Mouse (Mus musculus) liver (tissue): ENCODE data around the gene Gm14214.

Source experiments
- DNase-seq: peaks from one replicate; pipeline ENCODE4 v3.0.0-alpha.2; 2020; ENCODE audit warnings: mixed read lengths

Gm14214 gene

DNA sequence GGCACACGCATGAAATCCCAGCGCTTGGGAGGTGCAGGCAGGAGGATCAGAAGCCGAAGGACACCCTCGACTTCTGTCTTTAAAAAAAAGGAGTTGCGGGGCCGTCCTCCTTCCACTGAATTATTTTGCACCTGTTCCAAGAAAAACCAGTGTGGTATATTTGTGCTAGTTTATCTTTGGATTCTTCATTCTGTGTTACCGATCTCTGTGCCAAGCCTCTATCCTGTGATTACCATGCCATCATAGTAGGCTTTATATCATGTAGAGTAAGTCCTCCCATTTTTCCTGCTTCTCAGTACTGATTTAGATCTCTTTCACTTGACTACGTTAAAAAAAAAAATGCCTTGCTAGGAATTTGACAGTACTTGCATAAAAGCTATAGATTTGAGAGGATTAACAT, 1.8 kb upstream of the Gm14214 start:
- no peak for DNase-seq

DNA sequence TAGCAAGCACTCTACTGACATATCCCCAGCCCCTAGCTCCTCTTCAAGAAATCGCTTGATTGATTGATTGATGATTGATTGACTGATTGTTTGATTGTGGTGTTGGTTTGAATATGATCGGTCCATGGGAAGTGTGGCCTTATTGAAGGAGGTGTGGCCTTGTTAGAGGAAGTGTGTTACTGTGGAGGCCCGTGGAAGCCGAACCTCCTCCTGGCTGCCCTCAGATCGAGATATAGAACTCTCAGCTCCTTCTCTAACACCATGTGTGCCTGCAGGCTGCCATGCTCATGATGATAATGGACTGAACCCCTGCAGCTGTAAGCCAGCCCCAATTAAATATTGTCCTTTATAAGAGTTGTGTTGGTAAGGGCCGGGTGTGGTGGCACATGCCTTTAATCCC, 2.8 kb downstream of the Gm14214 start:
- peak; percentile 32 for DNase-seq

GRCm38 (mm10) chr2:154765554-154766008, 4.2 kb downstream of the Gm14214 start:
- DNase-seq: peak; percentile 58

- DNase-seq: peak; percentile 80
Measured at GRCm38 (mm10) chr2:154764828-154765497, 4.9 kb downstream of the Gm14214 start.

DNA sequence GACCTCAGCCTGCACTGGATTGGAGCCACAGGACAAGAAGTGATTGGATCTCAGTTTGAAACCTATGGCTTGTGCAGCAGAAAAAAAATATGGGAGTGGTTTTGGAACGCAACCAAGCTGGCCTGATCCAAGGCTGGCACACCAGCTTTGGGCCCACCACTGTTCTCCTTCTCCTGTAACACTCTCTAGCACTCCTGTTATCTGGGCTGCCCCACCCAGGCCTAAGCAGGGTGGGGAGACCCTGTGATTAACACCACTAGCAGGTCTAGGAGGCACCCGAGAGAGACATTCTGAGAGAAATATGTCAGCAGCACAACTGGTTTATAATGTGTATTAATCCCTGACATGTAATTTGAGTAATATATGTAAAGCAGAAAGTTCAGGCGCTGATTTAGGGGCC, 6.6 kb downstream of the Gm14214 start:
- peak; percentile 78 for DNase-seq

- no peak for DNase-seq
Measured at GRCm38 (mm10) chr2:154758454-154758853, 11.4 kb downstream of the Gm14214 start.

- DNase-seq: no peak
Measured at GRCm38 (mm10) chr2:154757691-154758090, 12.1 kb downstream of the Gm14214 start.

GRCm38 (mm10) chr2:154755791-154756190, 14.0 kb downstream of the Gm14214 start:
- no peak for DNase-seq

DNA sequence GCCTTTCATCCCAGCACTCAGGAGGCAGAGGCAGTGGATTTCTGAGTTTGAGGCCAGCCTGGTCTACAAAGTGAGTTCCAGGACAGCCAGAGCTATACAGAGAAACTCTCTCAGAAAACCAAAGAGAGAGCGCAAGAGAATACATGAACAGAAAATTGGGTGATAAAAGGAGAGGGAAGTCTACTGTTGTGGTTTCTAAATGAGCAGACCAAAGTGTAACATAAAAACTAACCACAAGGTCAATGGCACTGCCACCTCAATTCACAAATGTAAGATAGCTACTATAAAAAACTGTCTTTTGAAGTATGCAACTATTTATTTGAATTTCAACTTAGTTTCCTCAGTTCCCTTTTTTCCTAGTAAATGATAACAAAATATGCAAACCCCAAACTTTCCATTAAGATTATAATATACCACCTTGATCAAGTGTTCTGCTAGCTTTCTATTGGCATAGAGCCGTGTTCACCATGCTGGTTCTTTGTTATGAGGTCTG, 15.7 kb downstream of the Gm14214 start:
- no peak for DNase-seq

GRCm38 (mm10) chr2:154751924-154752323, 17.9 kb downstream of the Gm14214 start:
- DNase-seq: peak; percentile 21

GRCm38 (mm10) chr2:154749046-154750036, 20.5 kb downstream of the Gm14214 start:
- no peak for DNase-seq

DNA sequence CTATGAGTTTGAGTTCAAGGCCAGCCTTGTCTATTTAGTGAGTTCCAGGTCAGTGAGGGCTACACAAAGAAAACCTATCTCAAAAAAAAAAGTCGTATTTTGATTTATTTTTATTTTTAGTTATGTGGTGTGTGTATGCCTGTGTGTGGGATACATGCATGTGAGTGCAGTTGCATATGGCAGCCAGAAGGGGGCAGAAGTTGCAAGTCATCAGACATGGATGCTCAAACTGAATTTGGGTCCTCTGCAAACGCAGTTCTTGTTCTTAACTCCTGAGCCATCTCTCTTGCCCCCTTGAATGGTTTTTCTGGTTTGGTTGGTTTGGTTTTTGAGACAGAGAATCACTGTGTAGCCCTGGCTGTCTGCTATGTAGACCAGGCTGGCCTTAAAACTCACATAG, 21.4 kb downstream of the Gm14214 start:
- DNase-seq: peak; percentile 20

DNA sequence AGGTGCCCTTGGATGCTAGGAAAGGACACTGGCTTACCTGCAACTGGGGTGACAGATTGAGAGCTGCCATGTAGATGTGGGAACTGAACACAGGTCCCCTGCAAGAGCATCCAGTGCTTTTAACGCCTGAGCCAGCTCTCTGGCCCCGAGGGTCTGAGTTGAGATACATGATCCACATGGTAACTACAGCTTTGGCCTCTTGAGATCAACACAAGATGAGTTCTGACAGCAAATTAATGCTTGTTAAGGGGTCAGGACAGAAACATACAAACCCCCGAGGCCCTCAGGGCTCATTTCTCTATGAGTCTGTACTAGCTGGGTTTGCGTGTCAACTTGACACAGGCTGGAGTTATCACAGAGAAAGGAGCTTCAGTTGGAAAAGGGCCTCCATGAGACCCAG, 25.9 kb downstream of the Gm14214 start:
- DNase-seq: no peak

DNA sequence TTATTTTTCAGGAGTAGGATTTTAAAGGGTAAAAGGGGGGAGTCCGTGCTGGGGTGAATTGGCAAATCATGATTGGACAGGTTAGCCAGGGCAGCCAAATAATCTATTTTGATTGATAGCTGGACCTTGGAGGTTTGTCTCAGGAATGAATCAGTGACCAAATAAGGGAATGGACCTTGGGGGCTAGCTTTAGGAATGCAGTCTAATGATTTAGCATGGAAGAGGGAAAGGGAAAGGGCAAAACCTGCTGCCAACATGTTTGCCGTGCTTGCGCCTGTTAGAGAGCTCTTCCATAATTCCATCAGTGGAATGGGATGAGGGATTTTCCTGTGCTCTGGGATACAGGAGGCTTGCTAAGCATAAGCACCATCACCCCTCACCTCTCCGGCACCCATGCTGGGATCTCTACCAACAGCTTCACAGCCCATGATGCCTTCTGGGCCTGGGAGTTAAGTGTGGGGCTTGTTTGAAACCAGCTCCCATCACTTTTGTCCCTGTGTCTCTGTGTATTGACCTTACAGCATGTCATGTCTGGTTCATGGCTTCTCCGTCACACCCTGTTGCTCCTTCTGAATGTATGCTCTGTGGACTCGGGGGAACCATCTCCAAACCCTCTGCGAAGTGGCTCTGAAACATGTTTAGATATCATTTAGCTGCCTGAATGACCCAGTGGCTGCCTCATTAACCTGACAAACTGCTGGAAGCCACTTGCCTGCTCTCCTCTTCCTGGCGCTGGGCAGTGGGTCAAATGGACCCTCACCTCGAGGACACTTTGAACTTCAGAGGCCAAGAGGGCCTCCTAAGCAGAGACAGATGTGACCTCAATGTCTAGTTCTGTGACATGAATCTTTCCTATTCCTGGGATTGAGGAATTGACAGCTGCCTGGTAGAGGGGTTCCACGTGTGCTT, 26.7 kb downstream of the Gm14214 start:
- DNase-seq: no peak

DNA sequence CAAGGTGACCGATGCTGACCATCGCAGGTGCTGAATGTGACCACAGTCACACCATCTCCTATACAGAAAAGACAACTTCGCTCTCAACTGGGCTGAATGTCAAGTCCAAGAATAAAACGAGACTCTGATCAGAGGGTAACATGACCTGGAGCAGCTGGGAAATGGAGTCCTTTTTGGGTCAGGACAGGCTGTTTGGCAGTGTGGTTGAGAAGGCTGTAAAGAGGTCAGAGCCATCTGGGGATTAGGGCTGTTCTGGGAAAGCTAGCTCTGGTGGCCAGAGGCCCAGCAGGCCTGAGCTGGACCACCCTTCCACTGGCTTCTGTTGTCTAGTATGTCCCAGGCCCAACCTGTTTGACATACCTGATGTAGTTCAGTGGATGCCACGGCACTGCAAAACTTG, 31.2 kb downstream of the Gm14214 start:
- DNase-seq: no peak

- DNase-seq: no peak
Measured at GRCm38 (mm10) chr2:154735986-154736385, 33.8 kb downstream of the Gm14214 start.

GRCm38 (mm10) chr2:154735416-154735815, 34.4 kb downstream of the Gm14214 start:
- DNase-seq: no peak

DNA sequence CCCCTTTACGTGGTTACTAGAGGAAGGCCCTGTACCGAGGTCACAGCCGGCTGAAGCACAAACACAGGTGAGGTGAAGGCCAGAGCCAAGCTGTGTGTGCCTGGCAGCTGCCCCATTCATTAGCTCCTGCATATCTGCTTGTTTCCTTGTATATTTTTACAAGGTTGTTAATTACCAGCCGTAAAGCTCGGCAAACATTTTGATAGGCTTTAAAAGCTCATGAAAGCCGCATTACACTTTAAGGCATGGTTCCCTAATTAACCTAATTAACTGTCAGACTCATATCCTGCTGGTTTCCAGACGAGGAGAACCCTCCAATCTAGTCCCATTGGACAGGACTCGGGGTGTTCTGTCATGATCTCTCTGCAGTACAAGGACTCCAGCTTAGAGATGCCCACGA, 34.9 kb downstream of the Gm14214 start:
- no peak for DNase-seq

GRCm38 (mm10) chr2:154732503-154733141, 37.2 kb downstream of the Gm14214 start:
- no peak for DNase-seq

DNA sequence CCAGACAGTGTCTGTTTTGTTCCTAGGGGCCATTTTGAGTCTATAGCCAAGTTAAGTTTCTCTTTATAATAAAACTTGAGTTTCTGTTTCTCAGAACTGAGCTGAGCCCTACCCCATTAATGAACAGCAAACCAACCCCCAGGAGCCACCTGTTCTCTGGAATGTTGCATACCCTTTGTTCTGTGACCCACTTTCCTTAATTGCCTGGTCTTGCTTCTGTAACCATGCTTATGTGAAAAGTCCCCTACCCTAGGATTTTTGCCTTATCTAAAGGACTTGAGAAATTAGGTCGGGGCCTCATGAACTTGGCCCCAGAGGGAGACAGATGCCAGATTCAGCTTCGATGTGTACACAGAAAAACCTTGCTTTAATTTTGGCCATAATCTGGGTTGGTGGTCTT, 37.9 kb downstream of the Gm14214 start:
- DNase-seq: no peak

DNA sequence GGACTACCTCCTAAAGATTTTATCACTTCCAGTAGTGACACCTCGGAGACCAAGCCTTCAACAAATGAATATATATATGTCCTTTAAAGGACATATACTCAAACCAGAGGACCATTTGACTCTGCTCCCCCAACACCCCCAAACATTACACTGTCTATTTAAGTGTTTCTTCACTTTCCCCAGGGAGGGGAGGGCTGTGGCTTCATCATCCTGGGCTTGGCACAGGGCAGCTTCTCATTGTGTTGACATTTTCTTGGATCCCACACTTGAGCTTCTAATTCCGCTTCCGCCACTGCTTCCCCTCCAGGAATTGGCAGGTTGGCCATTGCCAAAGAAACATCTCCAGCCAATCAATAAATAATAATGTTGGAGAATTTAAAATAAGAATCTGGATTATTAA, 39.0 kb downstream of the Gm14214 start:
- DNase-seq: no peak

- DNase-seq: no peak
Measured at GRCm38 (mm10) chr2:154729737-154730136, 40.1 kb downstream of the Gm14214 start.
